Mouse (Mus musculus) ES-CJ7 (cell line): Measurements from ENCODE around the gene Pknox2.

Source experiments
- DNase-seq: peaks from one replicate; pipeline ENCODE4 v3.0.0; 2011; ENCODE audit warnings: low read depth, low spot score

The Pknox2 gene

GRCm38 (mm10) chr9:36883569-36883968 lies 263.6 kb downstream of the Pknox2 start:
- DNase-seq, result no peak

- peak; percentile 14 for DNase-seq
Observed at GRCm38 (mm10) chr9:36882034-36882745, 265.0 kb downstream of the Pknox2 start.

- no peak for DNase-seq
Observed at GRCm38 (mm10) chr9:36881615-36882014, 265.6 kb downstream of the Pknox2 start.

GRCm38 (mm10) chr9:36876787-36877186 lies 270.4 kb downstream of the Pknox2 start:
- no peak for DNase-seq

GRCm38 (mm10) chr9:36876313-36876712 lies 270.9 kb downstream of the Pknox2 start:
- no peak for DNase-seq

DNA sequence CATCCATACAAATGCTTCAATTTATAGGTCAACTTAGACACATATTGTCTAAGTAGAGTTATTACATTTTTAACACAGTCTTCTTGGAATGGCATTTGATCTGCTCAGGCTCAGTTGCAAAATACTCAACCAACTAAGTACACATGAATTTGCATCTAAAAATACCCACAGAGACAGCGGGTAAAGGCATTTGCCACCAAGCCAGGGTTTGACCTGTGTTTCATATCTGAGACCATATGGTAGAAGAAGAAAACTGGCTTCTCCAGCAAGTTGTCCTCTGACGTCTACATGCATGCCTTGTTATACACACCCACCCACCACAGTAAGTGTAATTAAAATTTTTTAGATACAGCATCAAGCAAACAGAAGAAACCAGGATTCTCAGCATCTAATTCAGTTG lies 273.4 kb downstream of the Pknox2 start:
- no peak for DNase-seq

GRCm38 (mm10) chr9:36870263-36870662 lies 276.9 kb downstream of the Pknox2 start:
- DNase-seq, result no peak

DNA sequence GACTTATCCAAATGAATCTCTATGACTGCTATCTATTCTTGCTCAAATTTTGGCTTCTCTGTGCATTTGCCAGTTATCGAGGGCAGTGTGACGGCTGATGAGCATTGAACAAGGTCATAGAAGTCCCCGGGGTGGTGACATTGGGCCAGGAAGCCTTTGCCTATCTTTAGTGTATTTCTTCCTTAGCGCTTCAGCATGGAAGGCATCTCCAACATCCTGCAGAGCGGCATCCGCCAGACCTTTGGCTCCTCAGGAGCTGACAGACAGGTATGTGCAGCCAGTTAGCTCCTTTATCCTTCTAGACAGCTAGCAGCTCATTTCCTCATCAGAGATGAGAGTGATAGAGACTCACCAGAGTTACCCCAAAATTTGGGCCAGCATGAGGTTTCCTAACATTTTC lies 278.5 kb downstream of the Pknox2 start:
- no peak for DNase-seq

DNA sequence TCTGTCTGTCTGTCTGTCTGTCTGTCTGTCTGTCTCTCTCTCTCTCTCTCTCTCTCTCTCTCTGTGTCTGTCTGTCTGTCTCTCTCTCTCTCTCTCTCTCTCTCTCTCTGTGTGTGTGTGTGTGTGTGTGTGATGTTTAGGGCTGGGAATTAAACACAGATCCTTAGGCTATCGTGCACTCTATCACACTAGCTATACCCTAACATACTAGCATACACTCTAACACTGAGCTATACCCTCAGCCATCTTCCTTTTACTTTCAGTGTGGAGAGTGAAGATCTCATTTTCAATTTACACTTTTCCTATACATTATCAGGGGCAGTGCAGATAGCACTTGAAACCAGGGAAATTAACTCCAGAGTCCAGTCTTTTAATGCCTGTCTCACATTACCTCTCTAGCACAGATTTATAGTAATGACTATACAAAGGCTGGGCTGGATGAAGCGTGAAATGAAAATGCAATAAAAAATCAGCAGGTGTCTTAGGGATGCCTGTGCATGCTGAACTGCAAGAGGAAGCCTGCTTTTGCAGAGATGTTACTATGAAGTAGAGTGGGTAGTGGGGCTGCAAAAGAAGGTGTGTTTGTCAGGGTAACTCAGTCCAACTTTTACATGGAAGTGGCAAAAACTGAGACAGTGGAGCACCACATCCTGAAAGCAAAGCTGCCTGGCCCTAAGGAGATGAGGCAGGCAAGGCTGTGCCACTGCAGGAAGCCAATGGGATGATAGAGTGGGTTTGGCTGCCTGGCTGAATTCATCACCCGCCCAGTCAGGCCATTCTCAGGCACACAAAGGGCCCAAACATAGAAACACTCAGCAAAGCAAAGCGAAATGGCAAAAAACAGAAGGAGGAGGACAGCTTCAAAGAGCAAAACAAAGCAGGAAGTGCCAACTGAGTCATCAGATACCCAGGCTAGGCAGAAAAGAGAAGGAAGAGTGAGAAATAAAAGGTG lies 282.1 kb downstream of the Pknox2 start:
- no peak for DNase-seq

- no peak for DNase-seq
Observed at GRCm38 (mm10) chr9:36863694-36864093, 283.5 kb downstream of the Pknox2 start.

GRCm38 (mm10) chr9:36862576-36862975 lies 284.6 kb downstream of the Pknox2 start:
- DNase-seq, result no peak

DNA sequence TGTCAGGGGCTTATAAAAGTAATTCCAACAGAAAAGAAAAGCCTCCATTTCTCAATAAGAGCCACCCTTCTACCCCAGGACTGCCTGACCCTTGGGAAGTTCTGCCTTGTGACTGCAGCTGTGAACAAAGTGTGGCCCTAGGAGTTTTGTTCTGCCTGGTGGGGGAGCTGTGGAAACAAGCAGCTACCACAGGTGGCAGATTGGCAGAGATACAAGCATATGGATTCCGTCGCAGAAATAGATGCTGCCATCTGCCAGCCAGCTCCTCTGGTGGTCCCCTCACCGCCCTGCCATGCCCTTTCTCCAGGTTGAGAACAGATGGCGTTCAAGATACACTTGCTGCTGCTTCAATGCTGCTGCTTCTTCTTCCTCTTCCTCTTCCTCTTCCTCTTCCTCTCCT lies 288.5 kb downstream of the Pknox2 start:
- DNase-seq, result peak; percentile 10

DNA sequence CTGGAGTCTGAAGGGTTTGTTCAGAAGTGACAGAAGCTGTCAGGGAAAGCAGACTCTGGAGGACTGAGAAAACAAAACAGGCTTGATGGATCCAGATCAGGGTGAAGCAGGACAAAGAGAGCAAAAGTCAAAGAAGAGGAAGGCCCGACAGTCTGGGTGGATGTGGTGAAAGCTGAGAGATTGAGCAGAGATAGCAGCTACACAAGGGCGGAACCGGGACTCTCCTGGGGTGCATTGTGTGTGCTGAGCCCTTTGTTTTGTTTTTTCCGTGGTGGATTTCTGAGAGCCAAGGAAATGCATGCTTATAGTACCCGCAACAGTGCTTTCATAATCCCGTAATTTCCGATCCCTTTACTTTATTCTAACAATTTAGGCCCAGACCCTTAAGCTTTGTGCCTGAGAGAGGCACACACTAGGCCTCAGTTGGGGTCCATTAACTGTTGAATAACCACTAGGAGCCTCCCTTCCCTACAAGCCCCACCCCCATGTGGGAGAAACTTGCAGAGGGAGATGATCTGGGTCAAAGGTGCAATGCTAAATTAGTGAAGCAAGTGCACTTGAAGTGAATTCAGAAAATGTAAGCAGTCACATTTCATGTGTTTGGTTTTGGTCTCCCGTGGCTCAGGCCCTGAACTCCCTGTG lies 289.6 kb downstream of the Pknox2 start:
- peak; percentile 59 for DNase-seq

GRCm38 (mm10) chr9:36856351-36856750 lies 290.9 kb downstream of the Pknox2 start:
- no peak for DNase-seq

DNA sequence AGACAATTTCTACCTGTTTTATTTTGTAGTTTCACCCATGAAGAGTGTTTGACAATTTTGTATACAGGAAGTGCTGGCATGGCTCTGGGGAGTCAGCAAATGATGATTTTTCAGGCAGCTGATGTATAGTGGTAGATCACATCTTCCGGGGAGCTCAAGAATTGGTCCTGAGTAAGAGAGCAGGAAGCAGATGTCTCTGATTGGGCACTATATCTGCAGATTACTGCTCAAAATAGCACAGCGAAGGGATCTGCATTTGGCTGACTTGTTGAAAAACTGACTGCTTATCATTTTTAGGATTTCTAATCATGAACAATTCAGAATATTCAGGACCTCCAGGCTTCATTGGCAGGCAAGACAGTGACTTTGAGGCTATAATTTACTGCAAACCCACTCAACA lies 295.0 kb downstream of the Pknox2 start:
- no peak for DNase-seq

- no peak for DNase-seq
Observed at GRCm38 (mm10) chr9:36850091-36850490, 297.1 kb downstream of the Pknox2 start.

GRCm38 (mm10) chr9:36848661-36849060 lies 298.5 kb downstream of the Pknox2 start:
- DNase-seq, result no peak

- DNase-seq, result no peak
Observed at GRCm38 (mm10) chr9:36846346-36846745, 300.9 kb downstream of the Pknox2 start.
